Mouse (Mus musculus): ENCODE measurements around the gene Ftsj1. TPM values are rescaled to one million over a fixed set of nuclear protein-coding genes. Genes with fewer than 3 reads are reported as not detected.

Ftsj1 gene
- polyA plus RNA-seq, 1 experiment from 2014 or later = 51.0 TPM

DNA sequence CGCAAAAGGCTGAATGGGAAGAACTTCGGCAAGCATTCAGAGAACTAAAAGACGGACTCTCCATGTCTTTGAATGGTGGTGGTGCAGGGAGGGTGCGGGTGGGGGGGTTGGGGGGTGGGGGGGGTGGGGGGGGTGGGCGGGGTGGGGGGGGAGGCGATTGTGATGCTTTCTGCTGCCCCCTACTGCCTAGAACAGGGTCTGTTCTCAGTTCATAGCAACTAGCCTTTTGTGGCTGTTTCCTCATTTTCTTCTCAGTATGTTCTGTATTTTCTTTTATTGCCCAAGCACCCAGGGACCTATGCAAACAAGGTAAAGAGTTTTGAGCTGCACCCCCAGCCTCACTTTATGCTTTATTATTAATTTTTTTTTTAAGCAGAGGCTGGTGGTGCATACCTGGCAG is 3.6 kb upstream of the Ftsj1 start:
- Histone ChIP-seq H3K27ac (no peak overlapping the region), H3K4me1 (replicated peaks; ENCODE audit: control insufficient read depth, insufficient read depth, low read length) (peaks cover 6% of the 10 kb centered on the region; the same call in 1 of the 2 replicates), H3K27me3 (ENCODE audit: control insufficient read depth, insufficient read depth, low read length) (no peaks in the 10 kb centered on the region), H3K4me3 (replicated peaks; ENCODE audit: low read length) (no peak overlapping the region), H3K4me2 (replicated peaks) (no peak overlapping the region), H3K36me3 (replicated peaks; ENCODE audit: control insufficient read depth, insufficient read depth) (no peaks in the 10 kb centered on the region), H3K9me3 (ENCODE audit: control insufficient read depth, low read length) (no peaks in the 10 kb centered on the region), H3K9ac (no peak overlapping the region)
- ATAC-seq (ENCODE audit: low FRiP score) (no peak), DNase-seq (ENCODE audit: low spot score) (no peak)
- WGBS = 36% methylated on average over 3 of the region's 6 CpGs

DNA sequence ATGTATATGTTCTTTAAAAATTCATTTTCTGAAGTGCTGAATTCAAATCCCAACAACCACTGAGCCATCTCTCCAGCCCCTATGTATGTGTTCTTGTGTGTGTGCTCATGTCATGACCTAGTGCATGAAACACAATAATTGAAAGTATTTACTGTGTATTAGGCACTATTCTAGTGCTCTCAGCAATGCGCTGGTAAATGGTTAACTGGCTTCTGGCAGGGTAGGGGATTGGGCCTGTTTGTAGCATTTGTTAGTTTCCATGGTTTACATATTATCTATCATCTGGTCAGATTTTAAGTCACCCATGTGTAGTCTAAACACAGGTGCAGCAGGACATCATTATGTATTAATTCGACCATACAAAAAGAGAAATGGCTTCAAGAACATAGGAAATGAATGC is 1.5 kb upstream of the Ftsj1 start:
- H3K4me3 ChIP-seq (replicated peaks; ENCODE audit: low read length) = no peak overlapping the region
- WGBS = 81% methylated on average over 2 of the region's 2 CpGs
- DNase-seq (ENCODE audit: low spot score) (no peak), ATAC-seq (ENCODE audit: low FRiP score) (no peak)
- H3K27me3 ChIP-seq (ENCODE audit: control insufficient read depth, insufficient read depth, low read length) = no peaks in the 10 kb centered on the region
- no peaks in the 10 kb centered on the region for H3K9me3 ChIP-seq (ENCODE audit: control insufficient read depth, low read length)
- H3K4me1 ChIP-seq (replicated peaks; ENCODE audit: control insufficient read depth, insufficient read depth, low read length) = peaks cover 6% of the 10 kb centered on the region; the same call in 1 of the 2 replicates
- H3K27ac ChIP-seq = no peak overlapping the region
- H3K36me3 ChIP-seq (replicated peaks; ENCODE audit: control insufficient read depth, insufficient read depth) = peaks cover 5% of the 10 kb centered on the region; the same call in 1 of the 2 replicates
- H3K9ac ChIP-seq = no peak overlapping the region
- H3K4me2 ChIP-seq (replicated peaks) = no peak overlapping the region

DNA sequence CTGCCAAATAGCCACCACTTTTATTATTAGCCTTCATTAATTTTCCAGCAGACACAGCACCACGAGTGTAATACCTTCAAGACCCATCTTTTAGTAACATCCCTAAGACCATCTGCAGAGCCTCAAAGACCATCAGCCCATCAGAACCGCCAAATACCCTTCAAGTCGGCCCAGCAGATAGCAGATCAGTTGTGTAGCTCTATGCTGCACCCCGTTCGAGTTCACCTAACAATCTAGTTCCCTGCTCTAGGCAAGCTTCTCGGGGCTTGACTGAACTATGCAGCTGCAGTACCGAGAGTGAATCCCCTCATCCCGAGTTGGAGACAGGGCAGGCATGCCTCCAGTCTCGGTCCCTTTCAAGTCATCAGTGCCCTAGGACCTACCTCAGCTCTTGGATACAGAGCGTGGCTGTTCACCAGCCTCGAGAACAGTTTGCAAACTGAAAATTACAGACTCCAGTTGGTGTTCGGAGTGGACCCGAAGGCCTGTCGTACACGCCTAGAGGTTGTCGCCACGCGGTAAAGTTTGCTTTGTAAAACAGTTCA is 345 bp downstream of the Ftsj1 start:
- 24% methylated on average over 18 of the region's 18 CpGs for WGBS
- Histone ChIP-seq H3K27ac (peak overlapping the region; percentile 54; the same call in 1 of the 2 replicates), H3K4me3 (replicated peaks; ENCODE audit: low read length) (peak overlapping the region; percentile 51), H3K27me3 (ENCODE audit: control insufficient read depth, insufficient read depth, low read length) (no peaks in the 10 kb centered on the region), H3K36me3 (replicated peaks; ENCODE audit: control insufficient read depth, insufficient read depth) (peaks cover 5% of the 10 kb centered on the region; the same call in 1 of the 2 replicates), H3K9ac (peak overlapping the region; percentile 70), H3K9me3 (ENCODE audit: control insufficient read depth, low read length) (no peaks in the 10 kb centered on the region), H3K4me2 (replicated peaks) (peak overlapping the region; percentile 59), H3K4me1 (replicated peaks; ENCODE audit: control insufficient read depth, insufficient read depth, low read length) (peaks cover 6% of the 10 kb centered on the region; the same call in 1 of the 2 replicates)
- DNase-seq (ENCODE audit: low spot score) (no peak), ATAC-seq (ENCODE audit: low FRiP score) (peak; percentile 68)

GRCm38 (mm10) chrX:8248542-8249120 is 3.6 kb downstream of the Ftsj1 start:
- WGBS = 88% methylated on average over 7 of the region's 8 CpGs
- no peaks in the 10 kb centered on the region for H3K27me3 ChIP-seq (ENCODE audit: control insufficient read depth, insufficient read depth, low read length)
- no peak for ATAC-seq (ENCODE audit: low FRiP score)

DNA sequence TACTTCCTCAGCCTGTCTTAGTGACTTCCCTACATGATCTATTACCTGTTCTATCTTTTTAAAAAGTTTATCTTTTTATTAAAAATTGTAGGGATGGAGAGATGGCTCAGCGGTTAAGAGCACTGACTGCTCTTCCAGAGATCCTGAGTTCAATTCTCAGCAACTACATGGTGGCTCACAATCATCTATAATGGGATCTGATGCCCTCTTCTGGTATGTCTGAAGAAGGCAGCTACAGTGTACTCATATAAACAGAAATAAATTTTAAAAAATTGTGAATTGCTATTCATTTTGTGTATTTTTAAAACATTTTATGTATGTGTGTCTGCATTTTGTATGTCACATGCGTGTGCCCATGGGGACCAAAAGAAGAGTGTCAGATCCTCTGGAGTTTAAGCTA is 4.5 kb downstream of the Ftsj1 start:
- Histone ChIP-seq H3K27ac (no peak overlapping the region), H3K27me3 (ENCODE audit: control insufficient read depth, insufficient read depth, low read length) (no peaks in the 10 kb centered on the region), H3K4me1 (replicated peaks; ENCODE audit: control insufficient read depth, insufficient read depth, low read length) (peaks cover 6% of the 10 kb centered on the region; the same call in 1 of the 2 replicates), H3K9ac (no peak overlapping the region), H3K4me3 (replicated peaks; ENCODE audit: low read length) (no peak overlapping the region), H3K36me3 (replicated peaks; ENCODE audit: control insufficient read depth, insufficient read depth) (peaks cover 16% of the 10 kb centered on the region), H3K9me3 (ENCODE audit: control insufficient read depth, low read length) (no peaks in the 10 kb centered on the region), H3K4me2 (replicated peaks) (no peak overlapping the region)
- no peak for ATAC-seq (ENCODE audit: low FRiP score)
- WGBS = 78% methylated on average over 2 of the region's 2 CpGs
- no peak for DNase-seq (ENCODE audit: low spot score)

More at GRCm38 (mm10) chrX:8248542-8249120, 3.6 kb downstream of the Ftsj1 start:
- Histone ChIP-seq H3K9ac (no peak overlapping the region), H3K4me2 (replicated peaks) (no peak overlapping the region), H3K27ac (no peak overlapping the region), H3K4me1 (replicated peaks; ENCODE audit: control insufficient read depth, insufficient read depth, low read length) (peaks cover 6% of the 10 kb centered on the region; the same call in 1 of the 2 replicates), H3K9me3 (ENCODE audit: control insufficient read depth, low read length) (no peaks in the 10 kb centered on the region), H3K4me3 (replicated peaks; ENCODE audit: low read length) (no peak overlapping the region), H3K36me3 (replicated peaks; ENCODE audit: control insufficient read depth, insufficient read depth) (peaks cover 7% of the 10 kb centered on the region)
- no peak for DNase-seq (ENCODE audit: low spot score)

DNA sequence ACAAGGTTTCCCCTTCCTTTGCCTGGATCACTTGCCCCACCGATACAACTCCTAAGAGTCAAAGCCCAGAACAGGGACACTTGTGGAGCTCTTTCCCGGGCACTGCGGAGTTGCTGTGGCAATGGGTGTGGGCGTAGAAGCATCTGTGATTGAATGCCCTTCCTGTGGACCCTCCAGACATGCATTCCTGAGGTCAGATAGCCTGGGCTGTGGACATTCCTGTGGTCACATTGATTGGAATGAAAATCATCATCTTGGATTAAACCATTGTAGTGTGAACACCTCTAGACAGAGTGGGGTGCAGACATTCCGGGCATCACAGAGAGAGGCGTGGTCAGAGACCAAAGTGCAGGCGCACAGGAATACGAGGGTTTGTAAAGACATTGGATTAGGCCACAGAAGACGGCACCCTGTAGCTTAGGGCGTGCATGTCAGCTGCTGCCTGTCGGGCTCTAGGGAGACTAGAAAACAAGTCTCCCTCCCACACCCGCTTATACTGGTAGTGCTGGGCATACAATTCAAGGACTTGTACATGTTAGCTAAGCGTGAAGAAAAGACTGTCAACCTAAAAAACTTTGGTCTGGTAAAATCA is 13.3 kb downstream of the Ftsj1 start:
- H3K4me2 ChIP-seq (replicated peaks) = no peak overlapping the region
- H3K4me3 ChIP-seq (replicated peaks; ENCODE audit: low read length) = no peak overlapping the region
- no peaks in the 10 kb centered on the region for H3K4me1 ChIP-seq (replicated peaks; ENCODE audit: control insufficient read depth, insufficient read depth, low read length)
- no peaks in the 10 kb centered on the region for H3K27me3 ChIP-seq (ENCODE audit: control insufficient read depth, insufficient read depth, low read length)
- DNase-seq (ENCODE audit: low spot score) (no peak), ATAC-seq (ENCODE audit: low FRiP score) (no peak)
- peaks cover 11% of the 10 kb centered on the region for H3K36me3 ChIP-seq (replicated peaks; ENCODE audit: control insufficient read depth, insufficient read depth)
- H3K27ac ChIP-seq = no peak overlapping the region
- WGBS = 65% methylated on average over 13 of the region's 13 CpGs
- no peak overlapping the region for H3K9ac ChIP-seq
- no peaks in the 10 kb centered on the region; the same call in 1 of the 2 replicates for H3K9me3 ChIP-seq (ENCODE audit: control insufficient read depth, low read length)

DNA sequence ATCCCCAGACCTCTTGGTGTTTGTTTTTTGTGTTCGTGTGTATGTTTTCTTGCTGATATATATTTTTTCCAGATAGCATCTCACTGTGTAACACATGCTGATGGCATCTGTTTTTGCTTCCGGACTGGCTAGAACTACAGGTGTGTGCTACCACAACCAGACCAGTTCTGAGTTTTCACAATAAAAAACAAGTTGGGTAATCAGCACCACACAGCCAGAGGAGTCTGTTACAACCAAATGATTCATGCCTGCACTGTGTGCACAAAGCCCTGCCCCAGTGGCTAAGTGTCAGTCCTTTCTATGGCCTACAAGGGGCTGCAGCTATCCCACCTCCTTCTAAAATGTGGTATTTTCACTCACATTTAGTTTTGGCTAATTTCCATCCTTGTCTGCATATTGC is 15.5 kb downstream of the Ftsj1 start:
- Histone ChIP-seq H3K4me3 (replicated peaks; ENCODE audit: low read length) (no peak overlapping the region), H3K36me3 (replicated peaks; ENCODE audit: control insufficient read depth, insufficient read depth) (no peaks in the 10 kb centered on the region; the same call in 1 of the 2 replicates), H3K9ac (no peak overlapping the region), H3K4me2 (replicated peaks) (no peak overlapping the region), H3K9me3 (ENCODE audit: control insufficient read depth, low read length) (no peaks in the 10 kb centered on the region; the same call in 1 of the 2 replicates), H3K27me3 (ENCODE audit: control insufficient read depth, insufficient read depth, low read length) (no peaks in the 10 kb centered on the region), H3K27ac (no peak overlapping the region), H3K4me1 (replicated peaks; ENCODE audit: control insufficient read depth, insufficient read depth, low read length) (no peaks in the 10 kb centered on the region)
- ATAC-seq (ENCODE audit: low FRiP score) = no peak
- WGBS = 86% methylated on average over 2 of the region's 2 CpGs
- DNase-seq (ENCODE audit: low spot score) = no peak

DNA sequence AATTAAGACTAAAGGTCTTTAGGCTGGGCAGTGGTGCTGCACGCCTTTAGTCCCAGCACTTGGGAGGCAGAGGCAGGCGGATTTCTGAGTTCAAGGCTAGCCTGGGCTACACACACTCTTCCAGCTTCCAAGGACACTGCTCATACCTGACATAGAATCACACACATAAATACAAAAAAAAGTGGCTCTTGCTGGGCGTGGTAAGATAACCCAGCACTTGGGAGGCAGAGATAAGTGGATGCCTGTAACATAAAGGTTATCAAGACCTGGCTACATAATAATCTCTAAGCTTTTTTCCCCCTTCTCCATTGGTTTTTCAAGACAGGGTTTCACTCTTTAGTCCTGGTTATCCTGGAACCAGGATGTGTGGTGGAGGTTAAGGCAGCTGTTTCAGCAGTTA is 18.6 kb downstream of the Ftsj1 start:
- H3K36me3 ChIP-seq (replicated peaks; ENCODE audit: control insufficient read depth, insufficient read depth) = no peaks in the 10 kb centered on the region
- no peak overlapping the region for H3K27ac ChIP-seq
- H3K9ac ChIP-seq = no peak overlapping the region
- WGBS = 90% methylated on average over 3 of the region's 3 CpGs
- no peaks in the 10 kb centered on the region for H3K27me3 ChIP-seq (ENCODE audit: control insufficient read depth, insufficient read depth, low read length)
- DNase-seq (ENCODE audit: low spot score) = no peak
- no peak overlapping the region for H3K4me3 ChIP-seq (replicated peaks; ENCODE audit: low read length)
- H3K9me3 ChIP-seq (ENCODE audit: control insufficient read depth, low read length) = no peaks in the 10 kb centered on the region; the same call in 1 of the 2 replicates
- no peak for ATAC-seq (ENCODE audit: low FRiP score)
- no peaks in the 10 kb centered on the region for H3K4me1 ChIP-seq (replicated peaks; ENCODE audit: control insufficient read depth, insufficient read depth, low read length)
- H3K4me2 ChIP-seq (replicated peaks) = no peak overlapping the region

- Histone ChIP-seq H3K9ac (no peak overlapping the region), H3K36me3 (replicated peaks; ENCODE audit: control insufficient read depth, insufficient read depth) (no peaks in the 10 kb centered on the region), H3K27ac (no peak overlapping the region), H3K4me3 (replicated peaks; ENCODE audit: low read length) (no peak overlapping the region), H3K4me1 (replicated peaks; ENCODE audit: control insufficient read depth, insufficient read depth, low read length) (no peaks in the 10 kb centered on the region), H3K9me3 (ENCODE audit: control insufficient read depth, low read length) (no peaks in the 10 kb centered on the region), H3K27me3 (ENCODE audit: control insufficient read depth, insufficient read depth, low read length) (no peaks in the 10 kb centered on the region), H3K4me2 (replicated peaks) (no peak overlapping the region)
- ATAC-seq (ENCODE audit: low FRiP score) (no peak), DNase-seq (ENCODE audit: low spot score) (no peak)
- WGBS = 81% methylated on average over 4 of the region's 4 CpGs
Measured at GRCm38 (mm10) chrX:8230272-8230671, 21.9 kb downstream of the Ftsj1 start.

All from hindbrain, embryonic 14.5 days (tissue).